Mouse (Mus musculus) thymus, adult 2 months (tissue): Measurements from ENCODE around the gene Cphx2. TPM values are rescaled to one million over a fixed set of nuclear protein-coding genes. Genes with fewer than 3 reads are reported as not detected.
"Not testable (repeated sequence)": the region's sequence is repeated elsewhere in the genome, so short reads cannot be mapped to it uniquely, and the experiment has no call there.

Source experiments
- DNase-seq: peaks from one replicate; pipeline ENCODE4 v3.0.0; 2021
- H3K27ac ChIP-seq: fragments of 200-500 bp; 2 replicates; pipeline ENCODE4 v1.5.1; 2012; ENCODE audit warnings: low read length, control low read depth; ENCODE audit not compliant: control insufficient read depth, insufficient read depth
- H3K27me3 ChIP-seq: fragments of 200-500 bp; 2 replicates; pipeline ENCODE4 v1.6.1; 2012; ENCODE audit warnings: mild to moderate bottlenecking, low read length, moderate library complexity, mixed read lengths; ENCODE audit not compliant: control insufficient read depth, insufficient read depth
- H3K36me3 ChIP-seq: fragments of 200-500 bp; 2 replicates; pipeline ENCODE4 v1.6.1; 2012; ENCODE audit warnings: mild to moderate bottlenecking, low read length, moderate library complexity; ENCODE audit not compliant: control insufficient read depth, insufficient read depth
- H3K4me1 ChIP-seq: fragments of 200-500 bp; replicated peaks from 2 replicates; pipeline ENCODE4 v1.6.1; 2012; ENCODE audit warnings: low read length; ENCODE audit not compliant: control insufficient read depth, insufficient read depth
- H3K4me3 ChIP-seq: fragments of 200-500 bp; 2 replicates; pipeline ENCODE4 v1.5.1; 2012; ENCODE audit warnings: mild to moderate bottlenecking, low read length, control low read depth, moderate library complexity; ENCODE audit not compliant: control insufficient read depth, insufficient read depth
- WGBS: fragments of 180-500 bp; shearing (Covaris S2); methylation state at CpG from one replicate; pipeline ENCODE4 v1.1.7; 2018; 5-methylcytosine and 5-hydroxymethylcytosine counted together
- polyA plus RNA-seq: library from polyadenylated mRNA; depleted of rRNA; stranded (reverse); fragments of >200 nt; gene quantifications from 2 replicates; pipeline ENCODE4 v1.2.3, GENCODE M21; 2012; rRNA removed

Gene Cphx2
- polyA plus RNA-seq, 1 experiment, result not detected

DNA sequence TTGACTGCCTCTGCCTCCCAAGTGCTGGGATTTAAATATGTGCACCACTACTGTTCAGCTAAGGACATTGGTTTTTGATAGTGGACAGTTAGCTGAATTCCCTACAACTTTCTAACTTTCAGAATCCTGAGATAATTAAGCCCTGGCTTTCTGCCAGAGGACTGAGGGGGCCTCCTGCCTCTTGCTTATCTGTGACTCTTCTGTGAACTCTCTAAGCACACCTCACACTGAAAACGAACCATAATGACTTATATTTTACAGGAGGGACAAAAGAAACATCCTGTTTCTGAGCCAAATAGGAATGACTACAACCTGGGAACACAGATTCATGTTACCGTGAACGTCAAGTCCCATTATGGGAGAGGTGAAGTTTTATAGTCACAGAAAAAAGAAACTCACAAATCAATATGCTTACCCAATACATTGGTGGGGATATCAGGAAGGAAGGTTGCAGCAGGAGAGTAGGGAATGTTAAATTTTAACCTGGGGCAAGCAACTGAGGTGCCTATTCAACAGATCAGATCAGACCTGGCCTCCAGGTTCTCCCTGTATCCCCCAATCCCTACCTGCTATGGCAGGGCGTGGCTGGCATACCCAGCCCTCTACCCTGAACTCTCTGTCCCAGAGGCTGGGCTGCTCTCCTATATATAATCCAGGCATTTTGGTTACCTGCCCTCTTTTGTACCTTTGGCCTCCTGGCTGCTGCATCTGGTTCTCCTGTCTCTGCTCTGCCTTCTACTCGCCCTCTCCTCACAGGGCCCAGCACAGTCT is 4.5 kb upstream of the Cphx2 start:
- H3K27ac ChIP-seq, H3K27me3 ChIP-seq, H3K4me3 ChIP-seq, DNase-seq, H3K4me1 ChIP-seq, H3K36me3 ChIP-seq: not testable (repeated sequence)
- WGBS, result no CpG with 5 or more reads among the region's 5 CpGs

DNA sequence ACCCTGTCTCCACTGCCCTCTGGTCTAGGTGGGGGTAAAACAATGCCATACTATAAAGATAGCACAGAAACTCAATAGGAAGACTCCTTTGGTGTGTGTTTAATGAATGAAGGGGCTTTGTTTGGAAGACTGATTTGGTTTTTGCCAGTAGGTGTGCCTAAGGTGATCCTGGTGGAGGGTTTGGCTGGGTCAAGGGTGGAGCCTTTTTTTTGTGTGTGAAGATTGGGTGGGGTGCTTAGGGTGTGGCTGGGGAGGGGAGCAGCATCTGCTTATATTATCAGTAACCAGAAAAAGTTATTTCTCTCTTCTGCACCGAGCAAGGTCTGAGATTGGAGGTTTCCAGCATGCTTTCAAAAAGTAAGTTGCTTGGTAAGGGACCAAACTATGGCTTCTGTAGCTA is 681 bp downstream of the Cphx2 start, which contains the start of gene Cphx3:
Gene Cphx3 (plus strand): TSS at position 301 of the 400 bp plus-strand sequence.
- not testable (repeated sequence) for H3K4me1 ChIP-seq

DNA sequence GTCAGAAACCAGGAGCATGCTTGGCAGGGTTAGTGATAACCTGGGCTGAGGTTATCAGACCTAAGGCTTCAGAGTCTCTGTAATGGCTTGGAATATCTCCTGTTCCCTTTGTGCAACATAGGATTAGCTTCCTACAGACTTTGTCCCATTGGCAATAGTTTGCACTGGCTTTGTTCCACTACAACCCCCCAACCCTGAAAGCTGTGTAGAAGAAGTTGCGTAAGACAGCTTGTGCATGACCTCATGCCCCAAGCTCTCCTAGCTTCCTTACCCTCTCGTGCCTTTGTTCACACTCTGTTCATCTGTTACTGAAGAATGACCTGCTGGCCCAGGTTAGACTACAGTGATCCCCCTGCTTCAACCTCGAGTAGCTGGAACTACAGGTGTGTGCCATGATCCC is 16.3 kb downstream of the Cphx2 start:
- not testable (repeated sequence) for DNase-seq, H3K4me3 ChIP-seq, H3K36me3 ChIP-seq, H3K27me3 ChIP-seq, H3K4me1 ChIP-seq, H3K27ac ChIP-seq
- no CpG with 5 or more reads among the region's 3 CpGs for WGBS

More for the DNA sequence above, 681 bp downstream of the Cphx2 start, which contains the start of gene Cphx3:
- H3K36me3 ChIP-seq, DNase-seq, H3K27ac ChIP-seq, H3K4me3 ChIP-seq, H3K27me3 ChIP-seq: not testable (repeated sequence)
- no CpG with 5 or more reads among the region's 1 CpGs for WGBS

DNA sequence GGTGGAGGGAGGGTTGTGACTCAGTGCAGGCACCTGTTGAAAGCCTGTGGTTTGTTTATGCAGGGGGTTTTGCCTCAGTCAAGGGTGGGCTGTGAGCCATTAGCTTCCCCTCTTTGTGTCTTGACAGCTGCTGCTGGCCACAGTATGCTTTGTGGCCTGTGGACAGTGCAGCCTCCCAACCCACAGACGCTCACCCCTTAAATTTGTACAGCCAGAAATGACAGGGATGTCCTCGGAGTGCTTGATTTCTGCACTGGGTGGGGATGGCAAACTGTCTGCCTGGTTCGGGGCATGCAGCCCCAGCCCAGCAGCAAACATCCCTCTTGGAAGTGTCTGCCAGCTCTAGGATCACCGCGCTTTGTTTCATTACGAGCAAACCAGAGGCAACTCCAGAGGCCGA is 36.8 kb downstream of the Cphx2 start, which contains the start of gene Duxbl2:
Gene Duxbl2 (plus strand): TSS at position 200 of the 400 bp plus-strand sequence.
- H3K27me3 ChIP-seq, H3K4me3 ChIP-seq, H3K36me3 ChIP-seq, H3K27ac ChIP-seq, H3K4me1 ChIP-seq, DNase-seq: not testable (repeated sequence)
- WGBS, result no CpG with 5 or more reads among the region's 7 CpGs

DNA sequence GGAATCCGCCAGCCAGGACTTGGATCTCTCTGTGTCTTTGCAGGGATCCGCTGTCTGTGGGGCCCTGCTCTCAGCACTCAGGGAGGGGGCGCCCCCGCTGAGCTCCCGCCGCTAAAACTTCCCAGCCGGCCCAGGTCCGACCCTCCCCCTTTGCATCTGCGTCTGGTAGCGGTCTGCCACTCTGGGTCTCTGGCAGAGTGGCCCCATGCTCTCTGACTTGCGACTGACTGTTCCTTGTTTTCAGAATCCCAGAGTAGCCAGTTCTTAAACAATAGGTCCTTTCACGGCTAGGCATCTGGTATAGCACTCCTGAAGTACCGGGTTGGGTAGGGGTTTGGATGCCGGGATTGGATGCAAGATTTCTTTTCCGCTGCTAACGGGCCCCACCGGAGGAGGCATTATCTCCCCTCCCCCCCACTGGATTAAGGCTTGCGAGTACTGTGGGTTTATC is 37.3 kb downstream of the Cphx2 start:
- not testable (repeated sequence) for H3K27me3 ChIP-seq, DNase-seq, H3K4me3 ChIP-seq, H3K36me3 ChIP-seq, H3K4me1 ChIP-seq, H3K27ac ChIP-seq
- WGBS, result no CpG with 5 or more reads among the region's 18 CpGs

DNA sequence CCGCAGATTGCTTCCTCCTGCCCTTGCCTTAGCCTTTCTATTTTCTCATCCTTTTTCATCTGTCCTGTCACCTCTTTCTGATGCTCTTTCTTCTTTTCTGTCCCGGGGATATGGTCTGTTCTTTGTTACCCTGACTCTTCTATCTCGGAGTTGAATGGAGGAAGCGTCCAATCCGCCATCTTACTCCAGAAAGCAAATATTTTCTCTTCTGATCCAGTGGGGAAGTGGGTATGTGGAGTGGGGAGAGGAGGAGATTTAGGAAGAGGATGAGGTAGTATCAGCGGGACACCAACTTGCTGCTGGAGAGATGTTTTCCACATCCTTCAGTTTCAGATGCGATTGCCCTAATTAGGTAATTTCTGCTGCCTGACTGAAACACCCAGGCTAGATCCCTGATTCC is 37.8 kb downstream of the Cphx2 start:
- H3K4me3 ChIP-seq, H3K4me1 ChIP-seq, H3K27me3 ChIP-seq, H3K27ac ChIP-seq, H3K36me3 ChIP-seq, DNase-seq: not testable (repeated sequence)
- WGBS, result no CpG with 5 or more reads among the region's 7 CpGs

Other genes with a start within 250 kb of the Cphx2 start
- 113 and 122 TPM in 2 replicates for gene Anxa11, start 239.4 kb upstream of the Cphx2 start, polyA plus RNA-seq
- 1.3 TPM in 1 of 2 replicates, not detected in the other for gene Plac9a, start 178.4 kb upstream of the Cphx2 start, polyA plus RNA-seq
- gene Tmem254a, start 153.8 kb upstream of the Cphx2 start, polyA plus RNA-seq, result 2.4 and 3.5 TPM in 2 replicates
- not detected in 2 replicates for gene Cphx1, start 143.2 kb upstream of the Cphx2 start, polyA plus RNA-seq
- 0.54 and 0.82 TPM in 2 replicates for gene Duxbl1, start 102.9 kb upstream of the Cphx2 start, polyA plus RNA-seq
- 49.9 and 59.0 TPM in 2 replicates for gene Gm9780, start 38.8 kb upstream of the Cphx2 start, polyA plus RNA-seq
- gene Tmem254c, start 14.2 kb upstream of the Cphx2 start, polyA plus RNA-seq, result 19.0 and 27.1 TPM in 2 replicates
- gene Cphx3, start 781 bp downstream of the Cphx2 start, polyA plus RNA-seq, result not detected in 2 replicates
- gene Duxbl2, start 36.8 kb downstream of the Cphx2 start, polyA plus RNA-seq, result 0.22 and 1.4 TPM in 2 replicates
- 4.3 and 12.3 TPM in 2 replicates for gene Plac9b, start 101.0 kb downstream of the Cphx2 start, polyA plus RNA-seq
- gene Tmem254b, start 125.5 kb downstream of the Cphx2 start, polyA plus RNA-seq, result 19.6 and 20.7 TPM in 2 replicates
- gene Duxbl3, start 176.4 kb downstream of the Cphx2 start, polyA plus RNA-seq, result 0.51 and 0.75 TPM in 2 replicates